Mouse (Mus musculus): ENCODE measurements around the gene Etv2.

Gene Etv2

GRCm38 (mm10) chr7:30588676-30589434, 46.8 kb downstream of the Etv2 start, which contains the start of gene Kmt2b:
Gene Kmt2b (minus strand): TSS chr7:30588726.
- peak; percentile 99 for DNase-seq (ENCODE audit: low spot score)

GRCm38 (mm10) chr7:30587842-30588667, 47.6 kb downstream of the Etv2 start:
- peak; percentile 28 for DNase-seq (ENCODE audit: low spot score)

GRCm38 (mm10) chr7:30586455-30587020, 49.1 kb downstream of the Etv2 start:
- DNase-seq (ENCODE audit: low spot score), result no peak

- DNase-seq (ENCODE audit: low spot score), result no peak
Observed at GRCm38 (mm10) chr7:30585170-30585569, 50.5 kb downstream of the Etv2 start.

- no peak for DNase-seq (ENCODE audit: low spot score)
Observed at GRCm38 (mm10) chr7:30584339-30584738, 51.3 kb downstream of the Etv2 start.
